Mouse (Mus musculus): ENCODE results near the gene 1700086D15Rik. TPM values are rescaled to one million over a fixed set of nuclear protein-coding genes. Genes with fewer than 3 reads are reported as not detected.

1700086D15Rik gene
- 0.19 TPM in 1 of 2 replicates, not detected in the other for polyA plus RNA-seq (2015; fragmentation: Nextera tagmentation; extraction: Ambion mirVana)

DNA sequence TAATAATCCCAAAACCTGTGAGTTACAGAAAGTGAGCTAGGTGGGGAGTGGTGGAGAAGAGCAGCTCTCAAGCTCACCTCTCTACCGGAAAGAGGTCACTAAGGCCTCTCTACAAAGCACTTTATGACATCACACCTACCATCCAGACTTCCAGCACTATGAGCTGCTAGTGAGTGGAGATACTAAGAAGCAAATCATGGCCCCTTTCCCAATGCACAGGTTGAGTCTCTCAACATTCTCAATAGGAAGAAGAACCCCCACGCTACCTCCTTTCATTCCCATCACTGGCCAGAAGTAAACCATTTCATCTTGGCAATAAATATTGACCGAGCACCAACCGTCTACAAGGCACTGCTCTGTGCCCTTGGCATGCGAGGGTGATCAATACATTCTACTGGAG lies at the start of gene 1700086D15Rik:
Gene 1700086D15Rik (minus strand): TSS at position 101 of the 400 bp plus-strand sequence.
- no peak within 1 kb of the TSS for H3K4me2 ChIP-seq
- WGBS, result 86% methylated on average over 5 of the region's 5 CpGs
- peaks cover 16% of the 10 kb centered on the region; the same call in 1 of the 2 replicates for H3K4me1 ChIP-seq
- no peaks in the 10 kb centered on the region for H3K27me3 ChIP-seq (replicated peaks)
- no peak within 1 kb of the TSS for H3K27ac ChIP-seq
- H3K9me3 ChIP-seq, result no peaks in the 10 kb centered on the region
- no peaks in the 10 kb centered on the region for H3K36me3 ChIP-seq
- H3K4me3 ChIP-seq (replicated peaks), result no peak within 1 kb of the TSS
- ATAC-seq (ENCODE audit: insufficient read depth, low FRiP score, low read depth), result no peak
- no peak within 1 kb of the TSS for H3K9ac ChIP-seq

DNA sequence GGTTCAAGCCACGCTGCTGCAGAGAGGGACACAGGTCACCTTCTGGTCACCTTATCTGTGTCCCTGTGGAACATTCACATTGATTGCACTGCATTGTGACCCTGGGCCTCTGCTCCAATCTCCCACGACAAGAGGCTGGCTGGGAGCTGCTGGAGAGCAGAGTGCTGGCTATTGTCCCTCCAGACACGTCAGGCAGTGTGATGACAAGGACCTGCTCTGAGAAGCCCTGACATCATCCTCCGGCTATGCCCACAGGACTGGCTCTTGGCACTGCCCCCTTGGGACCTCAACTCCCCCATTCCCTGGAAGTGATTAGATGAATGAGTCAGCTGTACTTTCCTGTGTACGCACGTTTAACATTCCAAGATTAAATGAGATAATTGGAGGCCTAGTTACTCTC lies 49.8 kb upstream of the 1700086D15Rik start:
- ATAC-seq (ENCODE audit: insufficient read depth, low FRiP score, low read depth), result peak; percentile 47; the same call in 1 of the 2 replicates
- no peak overlapping the region for H3K9ac ChIP-seq
- H3K4me3 ChIP-seq (replicated peaks), result no peak overlapping the region
- no peaks in the 10 kb centered on the region for H3K4me1 ChIP-seq
- no peak overlapping the region for H3K4me2 ChIP-seq
- no peaks in the 10 kb centered on the region for H3K36me3 ChIP-seq
- no peak overlapping the region for H3K27ac ChIP-seq
- H3K9me3 ChIP-seq, result no peaks in the 10 kb centered on the region
- WGBS, result 44% methylated on average over 6 of the region's 6 CpGs
- no peaks in the 10 kb centered on the region for H3K27me3 ChIP-seq (replicated peaks)

GRCm38 (mm10) chr11:65205306-65205705 lies 45.6 kb upstream of the 1700086D15Rik start:
- no peaks in the 10 kb centered on the region for H3K27me3 ChIP-seq (replicated peaks)
- no peak overlapping the region for H3K4me2 ChIP-seq
- ATAC-seq (ENCODE audit: insufficient read depth, low FRiP score, low read depth), result no peak
- H3K4me3 ChIP-seq (replicated peaks), result no peak overlapping the region
- no peak overlapping the region for H3K27ac ChIP-seq
- H3K36me3 ChIP-seq, result no peaks in the 10 kb centered on the region
- H3K4me1 ChIP-seq, result no peaks in the 10 kb centered on the region
- WGBS, result 74% methylated on average over 5 of the region's 5 CpGs
- H3K9ac ChIP-seq, result no peak overlapping the region
- no peaks in the 10 kb centered on the region for H3K9me3 ChIP-seq

DNA sequence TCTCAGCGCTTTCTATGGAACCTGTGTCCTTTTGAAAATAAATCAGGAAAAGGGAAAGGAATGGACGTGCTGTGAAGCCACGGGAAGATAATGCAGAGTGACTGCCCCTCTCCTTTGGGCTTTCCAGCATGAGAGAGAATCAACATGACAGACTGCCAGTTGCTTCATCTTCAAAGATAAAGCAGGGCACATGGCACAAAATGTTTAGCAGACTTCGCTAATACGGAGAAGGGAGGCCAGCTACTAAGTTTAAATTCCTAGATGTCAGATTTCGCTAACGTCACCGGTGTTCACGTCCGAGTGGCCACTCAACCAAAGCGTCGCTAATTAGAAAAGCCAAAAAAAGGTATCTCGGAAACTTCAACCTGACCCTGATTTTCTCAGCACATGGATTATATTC lies 45.0 kb upstream of the 1700086D15Rik start:
- H3K36me3 ChIP-seq, result no peaks in the 10 kb centered on the region
- no peaks in the 10 kb centered on the region for H3K27me3 ChIP-seq (replicated peaks)
- H3K4me1 ChIP-seq, result no peaks in the 10 kb centered on the region
- no peak overlapping the region for H3K9ac ChIP-seq
- H3K9me3 ChIP-seq, result no peaks in the 10 kb centered on the region
- H3K4me2 ChIP-seq, result no peak overlapping the region
- no peak for ATAC-seq (ENCODE audit: insufficient read depth, low FRiP score, low read depth)
- H3K4me3 ChIP-seq (replicated peaks), result no peak overlapping the region
- H3K27ac ChIP-seq, result no peak overlapping the region
- WGBS, result 68% methylated on average over 13 of the region's 13 CpGs

- H3K27me3 ChIP-seq (replicated peaks), result no peaks in the 10 kb centered on the region
- WGBS, result 74% methylated on average over 1 of the region's 1 CpGs
- no peak overlapping the region for H3K27ac ChIP-seq
- no peaks in the 10 kb centered on the region for H3K4me1 ChIP-seq
- no peak overlapping the region for H3K9ac ChIP-seq
- no peaks in the 10 kb centered on the region for H3K9me3 ChIP-seq
- H3K4me2 ChIP-seq, result no peak overlapping the region
- ATAC-seq (ENCODE audit: insufficient read depth, low FRiP score, low read depth), result no peak
- no peaks in the 10 kb centered on the region for H3K36me3 ChIP-seq
- no peak overlapping the region for H3K4me3 ChIP-seq (replicated peaks)
Observed at GRCm38 (mm10) chr11:65203020-65203419, 43.3 kb upstream of the 1700086D15Rik start.

DNA sequence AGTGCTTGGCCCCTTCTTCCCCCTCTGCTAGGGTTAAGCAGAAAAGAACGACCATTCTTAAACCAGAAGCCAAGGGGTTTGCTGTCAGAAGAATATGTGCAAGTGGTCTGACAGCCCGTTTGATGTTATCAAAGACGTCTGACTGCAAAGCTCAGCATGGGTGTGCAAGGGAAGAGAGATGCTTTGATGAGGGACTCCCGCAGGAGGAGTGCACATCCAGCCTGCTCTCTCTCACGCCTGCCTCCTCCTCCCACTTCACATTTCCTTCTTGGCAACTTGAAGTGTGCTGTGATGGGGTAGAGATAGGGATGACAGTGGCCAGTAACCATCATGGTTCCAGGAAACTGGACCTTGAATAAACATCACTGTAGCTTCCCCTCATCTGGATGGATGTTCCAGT lies 42.5 kb upstream of the 1700086D15Rik start:
- Histone ChIP-seq H3K9me3 (no peaks in the 10 kb centered on the region), H3K36me3 (no peaks in the 10 kb centered on the region), H3K27ac (no peak overlapping the region), H3K4me3 (replicated peaks) (no peak overlapping the region), H3K9ac (no peak overlapping the region), H3K4me2 (no peak overlapping the region), H3K4me1 (no peaks in the 10 kb centered on the region), H3K27me3 (replicated peaks) (no peaks in the 10 kb centered on the region)
- 45% methylated on average over 5 of the region's 5 CpGs for WGBS
- ATAC-seq (ENCODE audit: insufficient read depth, low FRiP score, low read depth), result no peak

DNA sequence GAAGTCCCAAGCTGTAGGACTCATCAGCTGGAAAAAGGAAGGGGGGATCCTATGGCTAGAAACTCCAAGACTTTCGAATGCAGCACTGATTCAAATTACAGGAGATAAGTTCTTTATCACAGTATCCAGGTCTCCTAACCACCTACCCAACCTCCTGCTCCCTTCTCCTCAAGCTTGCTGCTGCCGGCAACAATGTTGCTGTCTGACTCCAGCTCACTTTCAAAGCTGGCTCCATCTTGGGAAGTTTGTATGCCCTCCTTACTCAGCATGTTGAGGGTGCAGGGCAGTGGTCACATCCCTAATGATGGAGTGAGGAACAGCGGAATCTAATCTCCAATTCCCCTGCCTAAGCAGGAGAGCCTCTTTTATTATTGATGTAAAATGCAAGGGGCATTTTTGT lies 38.3 kb upstream of the 1700086D15Rik start:
- Histone ChIP-seq H3K4me2 (no peak overlapping the region), H3K27me3 (replicated peaks) (no peaks in the 10 kb centered on the region), H3K9ac (no peak overlapping the region), H3K27ac (no peak overlapping the region), H3K9me3 (no peaks in the 10 kb centered on the region), H3K36me3 (no peaks in the 10 kb centered on the region), H3K4me1 (no peaks in the 10 kb centered on the region), H3K4me3 (replicated peaks) (no peak overlapping the region)
- WGBS, result 84% methylated on average over 3 of the region's 3 CpGs
- no peak for ATAC-seq (ENCODE audit: insufficient read depth, low FRiP score, low read depth)

DNA sequence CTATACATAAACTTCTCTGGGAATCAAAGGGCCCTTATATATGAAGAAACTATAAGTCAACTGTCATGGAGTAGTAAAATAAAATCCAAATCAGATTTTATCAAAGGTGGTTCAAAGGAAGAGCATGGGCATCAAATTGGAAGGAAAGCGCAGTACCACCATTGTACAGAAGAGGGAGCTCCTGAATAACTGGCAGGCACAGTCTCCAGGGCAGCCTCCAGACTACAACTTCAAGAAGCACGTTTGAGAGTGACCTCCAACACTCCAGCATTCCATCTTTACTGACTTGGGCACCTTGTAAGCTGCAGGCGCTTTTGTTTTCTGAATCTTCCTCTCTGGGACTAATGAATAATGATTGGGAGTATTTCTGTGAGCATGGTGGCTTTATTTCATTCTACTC lies 37.6 kb upstream of the 1700086D15Rik start:
- Histone ChIP-seq H3K9ac (no peak overlapping the region), H3K4me2 (no peak overlapping the region), H3K36me3 (no peaks in the 10 kb centered on the region), H3K27ac (no peak overlapping the region), H3K4me3 (replicated peaks) (no peak overlapping the region), H3K27me3 (replicated peaks) (no peaks in the 10 kb centered on the region), H3K4me1 (no peaks in the 10 kb centered on the region), H3K9me3 (no peaks in the 10 kb centered on the region)
- no peak for ATAC-seq (ENCODE audit: insufficient read depth, low FRiP score, low read depth)
- 5% methylated on average over 3 of the region's 3 CpGs for WGBS

- no peaks in the 10 kb centered on the region for H3K9me3 ChIP-seq
- H3K27me3 ChIP-seq (replicated peaks), result no peaks in the 10 kb centered on the region
- no peak overlapping the region for H3K27ac ChIP-seq
- H3K36me3 ChIP-seq, result 0 out of 2 replicates have a peak, but pooled peaks cover 2% of the 10 kb centered on the region
- no peak overlapping the region for H3K4me2 ChIP-seq
- H3K4me3 ChIP-seq (replicated peaks), result no peak overlapping the region
- 65% methylated on average over 12 of the region's 12 CpGs for WGBS
- no peaks in the 10 kb centered on the region for H3K4me1 ChIP-seq
- no peak for ATAC-seq (ENCODE audit: insufficient read depth, low FRiP score, low read depth)
- H3K9ac ChIP-seq, result no peak overlapping the region
Observed at GRCm38 (mm10) chr11:65186974-65187373, 27.3 kb upstream of the 1700086D15Rik start.

- no peak overlapping the region for H3K4me3 ChIP-seq (replicated peaks)
- no peak overlapping the region for H3K27ac ChIP-seq
- no peak overlapping the region for H3K4me2 ChIP-seq
- 95% methylated on average over 1 of the region's 1 CpGs for WGBS
- ATAC-seq (ENCODE audit: insufficient read depth, low FRiP score, low read depth), result no peak
- no peaks in the 10 kb centered on the region for H3K4me1 ChIP-seq
- H3K9me3 ChIP-seq, result no peaks in the 10 kb centered on the region
- no peaks in the 10 kb centered on the region for H3K27me3 ChIP-seq (replicated peaks)
- H3K9ac ChIP-seq, result no peak overlapping the region
- H3K36me3 ChIP-seq, result 0 out of 2 replicates have a peak, but pooled peaks cover 2% of the 10 kb centered on the region
Observed at GRCm38 (mm10) chr11:65185114-65185513, 25.4 kb upstream of the 1700086D15Rik start.

DNA sequence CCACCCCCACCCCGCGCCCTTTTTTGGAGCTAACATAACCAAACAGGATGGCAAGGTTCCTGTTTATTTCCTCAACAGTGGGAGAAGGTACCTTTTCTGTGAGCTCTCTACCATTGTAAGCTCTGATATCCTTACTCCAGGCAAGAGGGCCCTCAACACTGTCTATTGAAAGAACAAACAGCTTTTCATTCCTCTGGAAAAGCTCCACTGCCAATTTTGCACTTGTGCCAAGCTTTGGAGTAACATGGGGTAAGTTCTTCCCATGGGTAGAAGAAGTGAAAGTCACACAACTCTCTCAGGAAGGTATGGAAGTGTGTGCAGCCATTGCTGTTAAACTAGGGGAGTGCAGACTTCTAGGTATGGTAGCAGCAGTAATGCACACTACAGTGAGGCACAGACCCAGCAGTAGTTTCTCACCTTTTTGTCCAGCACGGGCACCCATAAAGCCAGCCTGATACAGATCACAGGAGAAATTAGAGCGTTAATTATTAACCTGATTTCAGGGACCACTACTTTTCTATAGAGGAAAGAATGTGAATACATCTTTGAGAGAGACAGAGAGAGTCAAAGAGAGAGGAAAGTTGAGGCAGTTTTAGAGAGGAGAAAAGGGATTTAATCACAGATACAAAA lies 10.5 kb upstream of the 1700086D15Rik start:
- no peaks in the 10 kb centered on the region for H3K27me3 ChIP-seq (replicated peaks)
- no peaks in the 10 kb centered on the region for H3K4me1 ChIP-seq
- H3K9ac ChIP-seq, result no peak overlapping the region
- no peak overlapping the region for H3K4me2 ChIP-seq
- ATAC-seq (ENCODE audit: insufficient read depth, low FRiP score, low read depth), result no peak
- 82% methylated on average over 4 of the region's 4 CpGs for WGBS
- no peaks in the 10 kb centered on the region for H3K36me3 ChIP-seq
- H3K27ac ChIP-seq, result no peak overlapping the region
- H3K4me3 ChIP-seq (replicated peaks), result no peak overlapping the region
- H3K9me3 ChIP-seq, result no peaks in the 10 kb centered on the region

- Histone ChIP-seq H3K4me3 (replicated peaks) (peak within 1 kb of the TSS; percentile 60), H3K9me3 (no peaks in the 10 kb centered on the region), H3K36me3 (no peaks in the 10 kb centered on the region), H3K27me3 (replicated peaks) (no peaks in the 10 kb centered on the region), H3K27ac (no peak within 1 kb of the TSS), H3K9ac (peak within 1 kb of the TSS; percentile 40), H3K4me2 (peak within 1 kb of the TSS; percentile 91), H3K4me1 (peaks cover 13% of the 10 kb centered on the region; the same call in 1 of the 2 replicates)
- under 1% methylated on average over 27 of the region's 27 CpGs for WGBS
- ATAC-seq (ENCODE audit: insufficient read depth, low FRiP score, low read depth), result peak; percentile 82
Observed at GRCm38 (mm10) chr11:65162767-65163120, 3.1 kb upstream of the 1700086D15Rik start, which contains the start of gene Arhgap44. Gene Arhgap44, minus strand, starts transcription at chr11:65162961.
